Mouse (Mus musculus) forebrain, postnatal 0 days (tissue): ENCODE measurements around the gene Atp5h. TPM values are rescaled to one million over a fixed set of nuclear protein-coding genes. Genes with fewer than 3 reads are reported as not detected.

ENCODE experiments used
- ATAC-seq: fragments of 200-750 bp; cut with Nextera tagmentation; 2 replicates; pipeline ENCODE4 v1.8.0; 2017; ENCODE audit warnings: mild to moderate bottlenecking, moderate library complexity
- DNase-seq: peaks from one replicate; pipeline ENCODE4 v3.0.0-alpha.2; 2015
- H3K27ac ChIP-seq: fragments of 300-500 bp; sonication (generic); 2 replicates; pipeline ENCODE4 v1.5.1; 2014; ENCODE audit warnings: low read depth, mild to moderate bottlenecking, antibody characterized with exemption, low read length, moderate library complexity, mixed read lengths
- H3K27me3 ChIP-seq: fragments of 300-500 bp; sonication (generic); 2 replicates; pipeline ENCODE4 v1.6.1; 2014; ENCODE audit warnings: mild to moderate bottlenecking, low read length, mixed read lengths; ENCODE audit not compliant: insufficient read depth
- H3K36me3 ChIP-seq: fragments of 300-500 bp; sonication (generic); 2 replicates; pipeline ENCODE4 v1.6.1; 2014; ENCODE audit warnings: mild to moderate bottlenecking, moderate library complexity; ENCODE audit not compliant: insufficient read depth
- H3K4me1 ChIP-seq: fragments of 300-500 bp; sonication (generic); 2 replicates; pipeline ENCODE4 v1.6.1; 2014; ENCODE audit warnings: antibody characterized with exemption; ENCODE audit not compliant: insufficient read depth
- H3K4me2 ChIP-seq: fragments of 300-500 bp; sonication (generic); 2 replicates; pipeline ENCODE4 v1.6.1; 2014; ENCODE audit warnings: low read depth, mild to moderate bottlenecking, moderate library complexity
- H3K4me3 ChIP-seq: fragments of 300-500 bp; sonication (generic); 2 replicates; pipeline ENCODE4 v1.5.1; 2014; ENCODE audit warnings: low read depth, low read length, mixed read lengths
- H3K9ac ChIP-seq: fragments of 300-500 bp; sonication (generic); 2 replicates; pipeline ENCODE4 v1.6.1; 2014; ENCODE audit warnings: mild to moderate bottlenecking
- H3K9me3 ChIP-seq: fragments of 300-500 bp; sonication (generic); 2 replicates; pipeline ENCODE4 v1.6.1; 2016; ENCODE audit warnings: low read length
- CTCF ChIP-seq: sonication (generic); IDR thresholded peaks from 2 replicates; pipeline ENCODE4 v1.5.1; 2016; ENCODE audit warnings: antibody characterized with exemption, control low read depth, low read depth
- WGBS: fragments of 180-500 bp; shearing (Covaris S2); extraction: QIAGEN DNeasy Blood & Tissue Kit; methylation state at CpG from one replicate; pipeline ENCODE4 v1.1.7; 2014; 5-methylcytosine and 5-hydroxymethylcytosine counted together
- polyA plus RNA-seq: library from polyadenylated mRNA; unstranded; fragments of >200 nt; fragmentation: Nextera tagmentation; extraction: Ambion mirVana; gene quantifications from 2 replicates; pipeline ENCODE4 v1.2.1, GENCODE M21; 2015
- total RNA-seq: library from RNA; depleted of rRNA; stranded (reverse); fragments of >200 nt; gene quantifications from 2 replicates; pipeline ENCODE4 v1.2.3, GENCODE M21; 2014; rRNA removed

Atp5h gene
- total RNA-seq (339 and 418 TPM in 2 replicates), polyA plus RNA-seq (808 and 932 TPM in 2 replicates)

DNA sequence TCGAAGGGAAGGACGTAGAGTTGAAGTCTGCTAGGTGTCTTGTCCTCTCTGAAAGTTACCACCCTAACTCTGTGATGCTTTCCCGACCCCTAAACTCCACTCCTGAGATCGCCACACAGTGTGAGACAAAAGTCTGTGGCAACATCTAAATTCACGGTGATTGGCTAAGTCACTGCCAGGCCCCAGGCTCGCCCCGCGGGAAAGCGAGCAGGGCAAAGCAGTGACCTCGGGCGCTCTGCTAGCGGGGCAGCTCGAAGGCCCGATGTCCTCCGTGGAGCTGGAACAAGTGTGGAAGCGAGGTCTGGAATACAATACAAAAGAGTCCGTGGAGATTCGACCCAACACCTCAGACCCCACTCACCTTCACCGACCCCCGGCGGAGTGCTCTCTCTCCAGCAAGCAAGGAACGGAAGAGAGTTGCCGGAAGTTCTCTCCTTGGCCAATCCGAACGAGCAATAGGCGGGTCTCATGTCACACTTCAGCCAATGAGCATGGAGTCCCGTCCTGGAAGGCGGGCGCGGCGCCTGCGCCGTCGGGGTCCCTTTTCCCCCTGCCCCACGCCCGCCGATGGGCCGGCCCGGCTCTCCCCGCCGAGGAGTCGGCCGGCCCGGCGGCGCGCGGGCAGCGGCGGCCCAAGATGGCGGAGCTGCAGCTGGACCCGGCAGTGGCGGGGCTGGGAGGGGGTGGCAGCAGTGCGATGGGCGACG is at the start of gene Atp5h, which contains the start of gene Kctd2:
Gene Atp5h, minus strand, starts transcription at position 432 of the 707 bp plus-strand sequence.
Gene Kctd2, plus strand, starts transcription at position 598 of the 707 bp plus-strand sequence.
- peak within 1 kb of the TSS; percentile 49 for H3K4me3 ChIP-seq
- H3K9ac ChIP-seq: peak within 1 kb of the TSS; percentile 90
- no peaks in the 10 kb centered on the region for H3K27me3 ChIP-seq
- peak; percentile 99 for ATAC-seq
- H3K4me2 ChIP-seq: peak within 1 kb of the TSS; percentile 92
- no peak for TF ChIP-seq CTCF
- no peaks in the 10 kb centered on the region for H3K9me3 ChIP-seq
- peak within 1 kb of the TSS; percentile 89 for H3K27ac ChIP-seq
- WGBS: 2% methylated on average over 55 of the region's 56 CpGs
- peaks cover 14% of the 10 kb centered on the region for H3K4me1 ChIP-seq
- DNase-seq: peak; percentile 98
- H3K36me3 ChIP-seq: peaks cover 32% of the 10 kb centered on the region

DNA sequence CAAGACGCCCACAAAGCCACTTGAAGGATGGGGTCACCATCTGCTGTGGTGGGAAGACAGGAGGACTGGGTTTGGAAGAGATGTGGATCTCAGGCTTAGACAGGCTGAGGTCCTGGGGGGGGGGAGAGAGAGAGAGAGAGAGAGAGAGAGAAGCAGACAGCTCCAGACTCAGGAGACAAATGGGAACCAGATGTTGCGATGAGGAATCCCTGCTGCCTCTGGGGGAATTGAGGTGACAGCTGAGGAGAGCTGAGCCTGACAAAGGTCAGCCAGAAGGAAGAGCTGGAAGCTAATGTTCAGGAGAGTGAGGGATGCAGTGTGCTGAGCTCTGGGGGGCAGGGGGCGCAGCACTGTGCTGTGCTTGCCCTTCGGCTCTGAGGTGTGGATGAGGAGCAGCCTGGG is 47.5 kb upstream of the Atp5h start:
- Histone ChIP-seq H3K27ac (no peak overlapping the region), H3K36me3 (no peaks in the 10 kb centered on the region), H3K9ac (no peak overlapping the region), H3K27me3 (no peaks in the 10 kb centered on the region), H3K9me3 (no peaks in the 10 kb centered on the region), H3K4me3 (no peak overlapping the region), H3K4me2 (no peak overlapping the region), H3K4me1 (no peaks in the 10 kb centered on the region)
- 69% methylated on average over 4 of the region's 4 CpGs for WGBS
- DNase-seq (no peak), ATAC-seq (no peak)
- TF ChIP-seq CTCF: no peak

- H3K27me3 ChIP-seq: no peaks in the 10 kb centered on the region
- H3K4me1 ChIP-seq: no peaks in the 10 kb centered on the region
- no peak for DNase-seq
- no peak overlapping the region for H3K27ac ChIP-seq
- WGBS: 93% methylated on average over 8 of the region's 8 CpGs
- H3K36me3 ChIP-seq: no peaks in the 10 kb centered on the region
- no peak overlapping the region for H3K4me2 ChIP-seq
- no peaks in the 10 kb centered on the region for H3K9me3 ChIP-seq
- no peak for TF ChIP-seq CTCF
- H3K9ac ChIP-seq: no peak overlapping the region
- no peak overlapping the region for H3K4me3 ChIP-seq
- ATAC-seq: no peak
Measured at GRCm38 (mm10) chr11:115464851-115465250, 45.1 kb upstream of the Atp5h start.

- Histone ChIP-seq H3K9me3 (no peaks in the 10 kb centered on the region), H3K4me3 (no peak overlapping the region), H3K36me3 (no peaks in the 10 kb centered on the region), H3K9ac (no peak overlapping the region), H3K27me3 (no peaks in the 10 kb centered on the region), H3K27ac (no peak overlapping the region), H3K4me1 (no peaks in the 10 kb centered on the region), H3K4me2 (no peak overlapping the region)
- ATAC-seq (no peak), DNase-seq (no peak)
- 84% methylated on average over 11 of the region's 11 CpGs for WGBS
- no peak for TF ChIP-seq CTCF
Measured at GRCm38 (mm10) chr11:115463397-115463796, 43.6 kb upstream of the Atp5h start.

DNA sequence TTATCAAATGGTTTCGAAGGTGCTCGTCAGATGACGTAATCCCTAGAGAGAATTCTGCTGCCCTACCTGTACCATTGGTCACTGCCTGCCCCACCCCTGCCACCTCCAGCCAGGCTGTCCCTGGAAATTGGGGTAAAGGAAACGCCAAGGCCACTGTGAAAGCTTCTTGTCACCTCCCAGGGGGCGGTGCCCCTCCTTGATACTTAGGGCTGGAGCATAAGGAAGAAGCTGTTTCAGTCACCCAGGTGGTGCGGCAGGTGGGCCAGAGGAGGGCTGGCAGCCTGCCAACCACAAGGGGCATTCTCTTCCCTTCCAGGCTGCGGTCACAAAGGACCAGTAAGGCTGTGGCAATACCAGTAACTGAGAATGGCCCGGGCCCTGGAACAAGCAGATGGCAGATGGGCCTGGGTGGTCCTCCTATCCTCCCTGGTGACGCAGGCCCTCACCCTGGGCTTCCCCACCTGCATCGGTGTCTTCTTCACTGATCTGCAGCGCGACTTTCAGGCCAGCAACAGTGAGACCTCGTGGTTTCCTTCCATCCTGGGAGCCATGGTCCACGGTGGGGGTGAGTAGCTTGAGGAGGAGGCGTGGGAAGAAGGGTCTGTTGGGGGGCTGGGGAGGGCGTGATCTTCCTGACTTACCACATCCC is 42.6 kb upstream of the Atp5h start, which contains the start of gene Slc16a5:
Gene Slc16a5, plus strand, starts transcription at position 232 of the 649 bp plus-strand sequence.
- DNase-seq: no peak
- Histone ChIP-seq H3K9ac (no peak within 1 kb of the TSS), H3K9me3 (no peaks in the 10 kb centered on the region), H3K27me3 (no peaks in the 10 kb centered on the region), H3K4me3 (no peak within 1 kb of the TSS), H3K4me2 (no peak within 1 kb of the TSS), H3K36me3 (no peaks in the 10 kb centered on the region), H3K27ac (no peak within 1 kb of the TSS), H3K4me1 (no peaks in the 10 kb centered on the region)
- TF ChIP-seq CTCF: no peak
- ATAC-seq: no peak
- WGBS: 76% methylated on average over 16 of the region's 16 CpGs

DNA sequence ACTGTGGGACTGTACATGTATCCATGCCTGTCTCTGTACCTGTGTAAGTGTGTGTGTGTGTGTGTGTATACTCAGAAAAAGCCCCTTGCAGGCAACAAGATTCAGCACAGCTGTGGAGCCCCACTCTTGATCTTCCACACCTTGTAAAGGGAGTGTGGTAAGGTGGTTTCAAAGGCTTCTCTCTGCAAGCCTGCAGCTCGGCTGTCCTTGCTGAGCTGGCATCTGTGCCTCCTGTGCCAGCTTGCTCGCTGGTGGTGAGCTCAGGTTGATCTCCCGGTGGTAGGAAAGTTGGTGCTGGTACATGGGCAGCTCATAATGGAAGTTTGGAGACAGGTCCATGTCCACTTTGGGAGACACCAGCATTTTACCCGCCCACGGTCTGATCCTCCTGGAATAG is 42.1 kb upstream of the Atp5h start:
- Histone ChIP-seq H3K4me2 (no peak overlapping the region), H3K36me3 (no peaks in the 10 kb centered on the region), H3K9me3 (no peaks in the 10 kb centered on the region), H3K27ac (no peak overlapping the region), H3K27me3 (no peaks in the 10 kb centered on the region), H3K4me3 (no peak overlapping the region), H3K9ac (no peak overlapping the region), H3K4me1 (no peaks in the 10 kb centered on the region)
- WGBS: 69% methylated on average over 5 of the region's 5 CpGs
- no peak for TF ChIP-seq CTCF
- ATAC-seq (no peak), DNase-seq (no peak)

DNA sequence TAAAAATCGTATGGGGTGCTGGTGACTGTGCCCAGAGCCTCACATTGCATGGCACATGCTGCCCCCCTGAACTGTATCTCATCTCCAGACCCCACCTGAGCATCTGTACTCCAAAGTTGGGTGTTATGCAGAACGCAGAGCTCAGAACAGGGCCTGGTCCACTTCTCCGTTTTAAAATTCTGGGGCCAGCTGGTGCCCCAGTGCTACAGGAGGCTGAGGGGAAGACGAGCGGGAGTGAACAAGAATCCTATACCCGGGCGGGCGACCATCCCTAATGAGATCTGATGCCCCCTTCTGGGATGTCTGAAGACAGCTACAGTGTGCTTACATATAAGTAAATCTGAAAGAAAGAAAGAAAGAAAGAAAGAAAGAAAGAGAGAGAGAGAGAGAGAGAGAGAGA is 41.2 kb upstream of the Atp5h start:
- H3K27me3 ChIP-seq: no peaks in the 10 kb centered on the region
- no peaks in the 10 kb centered on the region for H3K9me3 ChIP-seq
- H3K36me3 ChIP-seq: no peaks in the 10 kb centered on the region
- no peak overlapping the region for H3K4me3 ChIP-seq
- DNase-seq (no peak), ATAC-seq (no peak)
- TF ChIP-seq CTCF: no peak
- H3K9ac ChIP-seq: no peak overlapping the region
- H3K27ac ChIP-seq: no peak overlapping the region
- WGBS: 20% methylated on average over 8 of the region's 8 CpGs
- H3K4me2 ChIP-seq: no peak overlapping the region
- no peaks in the 10 kb centered on the region for H3K4me1 ChIP-seq
